Mouse (Mus musculus) forebrain, embryonic 16.5 days (tissue): ENCODE measurements around the gene Dynll1. TPM values are rescaled to one million over a fixed set of nuclear protein-coding genes. Genes with fewer than 3 reads are reported as not detected.

Source experiments
- ATAC-seq: fragments of 200-750 bp; cut with Nextera tagmentation; 2 replicates; pipeline ENCODE4 v1.8.0; 2017; ENCODE audit warnings: mild to moderate bottlenecking, moderate library complexity
- H3K27ac ChIP-seq: fragments of 300-500 bp; sonication (generic); 2 replicates; pipeline ENCODE4 v1.5.1; 2014; ENCODE audit warnings: low read length, control low read depth
- H3K27me3 ChIP-seq: fragments of 300-500 bp; sonication (generic); replicated peaks from 2 replicates; pipeline ENCODE4 v1.6.1; 2014; ENCODE audit warnings: low read length; ENCODE audit not compliant: control insufficient read depth, insufficient read depth
- H3K36me3 ChIP-seq: fragments of 300-500 bp; sonication (generic); 2 replicates; pipeline ENCODE4 v1.6.1; 2014; ENCODE audit not compliant: control insufficient read depth, insufficient read depth
- H3K4me1 ChIP-seq: fragments of 300-500 bp; sonication (generic); replicated peaks from 2 replicates; pipeline ENCODE4 v1.6.1; 2014; ENCODE audit warnings: low read length; ENCODE audit not compliant: control insufficient read depth, insufficient read depth
- H3K4me2 ChIP-seq: fragments of 300-500 bp; sonication (generic); 2 replicates; pipeline ENCODE4 v1.6.1; 2014; ENCODE audit warnings: mild to moderate bottlenecking, low read length, control low read depth
- H3K4me3 ChIP-seq: fragments of 300-500 bp; sonication (generic); replicated peaks from 2 replicates; pipeline ENCODE4 v1.5.1; 2014; ENCODE audit warnings: mild to moderate bottlenecking, low read length, control low read depth
- H3K9ac ChIP-seq: fragments of 300-500 bp; sonication (generic); replicated peaks from 2 replicates; pipeline ENCODE4 v1.6.1; 2014; ENCODE audit warnings: low read depth, low read length, control low read depth
- H3K9me3 ChIP-seq: fragments of 300-500 bp; sonication (generic); 2 replicates; pipeline ENCODE4 v1.6.1; 2016; ENCODE audit warnings: low read length; ENCODE audit not compliant: control insufficient read depth
- WGBS: fragments of 180-500 bp; shearing (Covaris S2); extraction: QIAGEN DNeasy Blood & Tissue Kit; methylation state at CpG from one replicate; pipeline ENCODE4 v1.1.7; 2014; 5-methylcytosine and 5-hydroxymethylcytosine counted together
- polyA plus RNA-seq: library from polyadenylated mRNA; unstranded; fragments of >200 nt; fragmentation: Nextera tagmentation; extraction: Ambion mirVana; gene quantifications from 2 replicates; pipeline ENCODE4 v1.2.1, GENCODE M21; 2015

The Dynll1 gene
- polyA plus RNA-seq, 1 experiment from 2014 or later, result 1,337 TPM

GRCm38 (mm10) chr5:115330955-115331354 lies 30.2 kb upstream of the Dynll1 start:
- no peaks in the 10 kb centered on the region for H3K9me3 ChIP-seq
- WGBS, result 86% methylated on average over 9 of the region's 9 CpGs
- H3K9ac ChIP-seq, result no peak overlapping the region
- peaks cover 41% of the 10 kb centered on the region for H3K36me3 ChIP-seq
- H3K4me1 ChIP-seq, result peaks cover 26% of the 10 kb centered on the region
- no peak overlapping the region for H3K4me2 ChIP-seq
- H3K4me3 ChIP-seq, result no peak overlapping the region
- H3K27ac ChIP-seq, result no peak overlapping the region
- no peak for ATAC-seq
- no peaks in the 10 kb centered on the region for H3K27me3 ChIP-seq

GRCm38 (mm10) chr5:115327610-115328548 lies 27.1 kb upstream of the Dynll1 start:
- Histone ChIP-seq H3K4me2 (peak overlapping the region; percentile 95), H3K4me1 (peaks cover 23% of the 10 kb centered on the region), H3K9ac (peak overlapping the region; percentile 85), H3K27ac (0 out of 2 replicates have a peak overlapping the region, but pooled peaks have one; percentile 5), H3K36me3 (peaks cover 19% of the 10 kb centered on the region), H3K4me3 (peak overlapping the region; percentile 69), H3K27me3 (no peaks in the 10 kb centered on the region), H3K9me3 (no peaks in the 10 kb centered on the region)
- WGBS, result under 1% methylated on average over 52 of the region's 55 CpGs
- peak; percentile 20; the same call in 1 of the 2 replicates for ATAC-seq

- Histone ChIP-seq H3K36me3 (peaks cover 12% of the 10 kb centered on the region), H3K4me1 (peaks cover 23% of the 10 kb centered on the region), H3K27me3 (no peaks in the 10 kb centered on the region), H3K4me2 (peak within 1 kb of the TSS; percentile 95), H3K4me3 (peak within 1 kb of the TSS; percentile 69), H3K9me3 (no peaks in the 10 kb centered on the region), H3K27ac (peak within 1 kb of the TSS; percentile 77), H3K9ac (peak within 1 kb of the TSS; percentile 85)
- 1% methylated on average over 56 of the region's 97 CpGs for WGBS
- ATAC-seq, result peak; percentile 94
These were observed 26.2 kb upstream of the Dynll1 start, which contains the start of gene Srsf9 for GRCm38 (mm10) chr5:115326875-115327609. Gene Srsf9, plus strand, starts transcription at chr5:115327177.

- Histone ChIP-seq H3K9me3 (no peaks in the 10 kb centered on the region), H3K4me1 (peaks cover 23% of the 10 kb centered on the region), H3K36me3 (peaks cover 8% of the 10 kb centered on the region; the same call in 1 of the 2 replicates), H3K9ac (peak overlapping the region; percentile 85), H3K27me3 (no peaks in the 10 kb centered on the region), H3K4me3 (peak overlapping the region; percentile 69), H3K4me2 (peak overlapping the region; percentile 53), H3K27ac (peak overlapping the region; percentile 77)
- ATAC-seq, result peak; percentile 34
- 31% methylated on average over 11 of the region's 11 CpGs for WGBS
These were observed 25.5 kb upstream of the Dynll1 start for GRCm38 (mm10) chr5:115326256-115326831.

- Histone ChIP-seq H3K4me2 (peak overlapping the region; percentile 70), H3K9me3 (no peaks in the 10 kb centered on the region), H3K4me3 (peak overlapping the region; percentile 40), H3K27ac (peak overlapping the region; percentile 80), H3K4me1 (peaks cover 35% of the 10 kb centered on the region), H3K9ac (peak overlapping the region; percentile 52), H3K27me3 (no peaks in the 10 kb centered on the region), H3K36me3 (no peaks in the 10 kb centered on the region)
- ATAC-seq, result peak; percentile 83
- WGBS, result under 1% methylated on average over 22 of the region's 22 CpGs
These were observed 18.5 kb upstream of the Dynll1 start for GRCm38 (mm10) chr5:115319004-115319940.

GRCm38 (mm10) chr5:115317645-115318328 lies 17.0 kb upstream of the Dynll1 start:
- 0 out of 2 replicates have a peak, but pooled peaks have one; percentile 11 for ATAC-seq
- 5% methylated on average over 10 of the region's 10 CpGs for WGBS

GRCm38 (mm10) chr5:115316968-115317644 lies 16.3 kb upstream of the Dynll1 start:
- peak overlapping the region; percentile 80 for H3K27ac ChIP-seq
- H3K9ac ChIP-seq, result peak overlapping the region; percentile 50
- peak; percentile 29; the same call in 1 of the 2 replicates for ATAC-seq
- H3K4me1 ChIP-seq, result peaks cover 35% of the 10 kb centered on the region
- H3K4me2 ChIP-seq, result no peak overlapping the region
- no peaks in the 10 kb centered on the region for H3K27me3 ChIP-seq
- no peak overlapping the region for H3K4me3 ChIP-seq
- WGBS, result 7% methylated on average over 14 of the region's 14 CpGs
- no peaks in the 10 kb centered on the region for H3K36me3 ChIP-seq
- no peaks in the 10 kb centered on the region for H3K9me3 ChIP-seq

More at GRCm38 (mm10) chr5:115317645-115318328, 17.0 kb upstream of the Dynll1 start:
- Histone ChIP-seq H3K27ac (peak overlapping the region; percentile 80), H3K9me3 (no peaks in the 10 kb centered on the region), H3K4me3 (no peak overlapping the region), H3K27me3 (no peaks in the 10 kb centered on the region), H3K4me1 (peaks cover 35% of the 10 kb centered on the region), H3K4me2 (no peak overlapping the region), H3K9ac (peak overlapping the region; percentile 50; the same call in 1 of the 2 replicates), H3K36me3 (no peaks in the 10 kb centered on the region)
